Mouse (Mus musculus) liver, adult 2 months (tissue): Measurements from ENCODE around the gene Cnn2.

Experiments used
- CTCF ChIP-seq: fragments of 200-500 bp; IDR thresholded peaks from 2 replicates; pipeline ENCODE4 v1.5.1; 2011; ENCODE audit warnings: low read depth, low read length, control low read depth
- POLR2A ChIP-seq: fragments of 200-500 bp; IDR thresholded peaks from 2 replicates; pipeline ENCODE4 v1.6.1; 2011; ENCODE audit warnings: low read length, control low read depth; ENCODE audit not compliant: insufficient read depth; ENCODE audit errors: extremely low read depth

- no peak for TF ChIP-seq CTCF
- TF ChIP-seq POLR2A, result no peak
Measured at GRCm38 (mm10) chr10:79995636-79996035, 7.3 kb downstream of the Cnn2 start.
